In the genomic region with DNA sequence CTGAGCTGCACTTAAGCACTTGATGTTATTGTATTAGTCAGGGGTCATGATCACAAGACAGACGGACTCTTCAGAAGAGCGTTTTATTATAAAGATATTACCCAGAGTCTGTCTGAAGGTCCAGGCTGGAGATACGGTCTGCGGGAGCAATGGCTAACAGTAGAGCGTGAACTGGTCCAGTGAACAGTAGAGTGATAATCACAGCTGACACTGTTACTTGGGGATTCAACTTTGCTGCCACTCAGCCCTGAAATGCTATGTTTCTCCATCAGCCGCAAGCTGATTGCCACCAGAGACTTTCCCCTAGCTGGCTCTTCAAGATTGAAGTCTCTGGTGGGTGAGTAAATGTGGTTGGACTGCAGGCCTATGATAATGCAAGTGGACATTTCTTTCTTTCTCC, we compare ENCODE assay signal across 10 mouse cellular contexts.
"Had no signal": no experiment of that assay in that cellular context is flagged by ENCODE, and none has a peak within 500 bp of the region (broad histone marks: within the 10 kb centered on the region; RNA-seq: fewer than 3 reads in every experiment).

No protein-coding gene starts in this region.

- DNase-seq: right cerebral cortex, adult 18-20 months; right cerebral cortex, postnatal 14 days; right cerebral cortex, postnatal 25 days; right cerebral cortex, postnatal 4 days; thymus, adult 18-20 months; thymus, adult 2 months; thymus, postnatal 14 days; thymus, postnatal 25 days; thymus, postnatal 36 days; thymus, postnatal 4 days had no signal
